Mouse (Mus musculus) mature B cell (primary cell): ENCODE measurements around the gene Iglon5.

Source experiments
- in situ Hi-C: fragments of 300-500 bp; cut with MboI; formaldehyde crosslinking; loops from 2 replicates; pipeline ENCODE4 v1.14.3; 2019

Iglon5 gene

DNA sequence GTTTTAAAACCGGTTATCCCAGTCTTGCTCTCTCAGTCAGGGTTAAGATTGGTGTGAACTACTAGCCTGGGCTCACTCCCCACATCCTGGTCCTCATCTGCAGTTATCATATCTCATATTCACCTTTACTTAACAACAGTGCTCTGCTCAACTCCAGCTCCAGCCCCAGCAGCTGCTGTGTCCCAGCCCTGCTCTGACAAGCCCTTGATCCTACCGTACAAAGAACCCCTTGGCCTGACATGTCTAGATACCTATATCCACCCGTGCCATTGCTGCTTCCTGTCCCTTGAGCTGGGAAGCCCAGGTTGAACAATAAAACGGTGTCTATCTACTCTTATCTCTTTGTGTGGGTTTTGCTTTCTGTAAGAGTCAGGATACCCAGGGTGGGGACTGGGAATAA, 60.4 kb downstream of the Iglon5 start:
- in situ Hi-C loops = no loop called here

DNA sequence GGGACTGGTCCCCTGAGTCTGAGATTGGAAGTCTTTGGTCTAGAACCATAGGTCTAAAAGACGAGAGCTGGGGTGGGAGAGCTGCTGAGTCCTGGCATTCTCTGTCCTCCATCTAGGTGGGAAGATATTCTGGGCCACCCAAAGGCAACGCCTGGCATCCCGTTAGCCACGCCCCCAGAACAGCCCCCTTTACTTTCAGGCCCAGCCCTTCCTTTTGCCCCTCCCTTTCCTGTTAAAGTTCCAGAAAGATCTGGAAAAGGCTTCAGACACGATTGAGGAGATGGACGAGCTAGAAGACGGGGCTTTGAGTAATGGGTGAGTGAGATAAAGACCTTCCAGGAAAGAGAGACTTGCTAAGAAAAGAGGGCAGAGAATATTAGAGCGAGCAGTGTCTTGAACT, 62.5 kb downstream of the Iglon5 start, which contains the start of gene Lim2:
Lim2 (plus strand) TSS at position 265 of the 400 bp plus-strand sequence.
- in situ Hi-C loops = no loop called here

DNA sequence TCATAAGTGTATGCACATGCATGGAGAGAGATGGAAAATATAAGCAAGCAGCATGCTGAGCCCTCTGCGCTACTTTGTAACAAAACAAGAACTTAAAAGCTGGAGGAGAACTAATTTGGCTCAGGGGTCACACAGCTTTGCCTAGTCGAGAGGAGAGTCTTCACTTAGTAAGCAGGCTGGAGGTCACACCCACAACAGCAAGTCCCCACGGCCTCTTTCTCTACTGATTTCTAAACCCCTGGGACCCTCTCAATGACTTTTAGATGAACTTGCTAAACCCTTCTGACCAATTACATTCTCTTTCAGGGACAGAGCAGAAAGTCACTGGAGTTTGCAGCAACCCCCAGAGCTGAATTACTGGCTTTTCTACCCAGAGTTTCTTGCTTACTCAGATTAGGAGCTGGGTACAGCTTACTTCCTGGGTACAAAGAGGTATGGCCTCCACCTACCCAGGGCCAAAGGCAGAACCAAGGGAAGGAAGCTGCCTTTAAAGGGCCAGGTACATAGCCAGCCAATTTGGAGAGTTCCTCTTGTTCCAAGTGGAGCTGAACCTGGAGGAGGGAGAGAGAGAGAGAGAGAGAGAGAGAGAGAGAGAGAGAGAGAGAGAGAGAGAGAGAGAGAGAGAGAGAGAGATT, 65.8 kb downstream of the Iglon5 start:
- in situ Hi-C loops = no loop called here

DNA sequence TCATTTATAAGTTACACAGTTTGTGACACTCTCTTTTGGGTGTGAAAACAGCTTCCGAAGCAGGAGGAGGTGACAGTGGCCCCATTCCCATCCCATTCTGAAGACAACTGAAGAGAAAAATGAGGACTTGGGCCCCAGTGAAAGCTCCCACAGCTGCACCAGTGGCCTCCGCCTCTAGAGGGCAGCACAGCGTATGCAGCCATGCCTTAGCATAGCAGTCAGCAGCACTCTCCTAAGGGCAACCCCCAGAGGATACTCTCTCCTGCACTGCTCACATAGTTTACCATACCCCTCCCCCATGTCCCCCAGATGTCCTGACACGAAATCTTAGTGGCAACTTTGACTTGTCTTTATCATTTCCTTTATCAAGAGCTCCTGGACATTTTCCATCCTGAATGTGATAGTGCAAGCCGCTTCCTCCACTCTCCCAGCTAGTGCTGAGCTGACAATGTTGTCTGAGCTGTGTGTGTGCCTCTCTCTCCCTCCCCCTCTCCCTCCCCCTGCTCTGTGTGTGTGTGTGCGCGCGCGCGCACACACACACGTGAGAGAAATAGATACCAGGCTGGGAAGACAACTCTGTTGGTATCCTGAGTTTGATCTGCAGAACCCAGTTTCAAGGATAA, 66.8 kb downstream of the Iglon5 start:
- in situ Hi-C loops = no loop called here
